Mouse (Mus musculus) embryonic facial prominence, embryonic 14.5 days (tissue): Measurements from ENCODE around the gene Vps33b. TPM values are rescaled to one million over a fixed set of nuclear protein-coding genes. Genes with fewer than 3 reads are reported as not detected.

Experiments used
- ATAC-seq: fragments of 200-750 bp; cut with Nextera tagmentation; 2 replicates; pipeline ENCODE4 v1.8.0; 2017; ENCODE audit warnings: low read depth, moderate number of reproducible peaks, moderate TSS enrichment
- DNase-seq: peaks from one replicate; pipeline ENCODE4 v3.0.0-alpha.2; 2015; ENCODE audit warnings: low spot score
- H3K27ac ChIP-seq: fragments of 300-500 bp; sonication (generic); replicated peaks from 2 replicates; pipeline ENCODE4 v1.5.1; 2014; ENCODE audit warnings: low read depth, mild to moderate bottlenecking, low read length, moderate library complexity
- H3K27me3 ChIP-seq: fragments of 300-500 bp; sonication (generic); replicated peaks from 2 replicates; pipeline ENCODE4 v1.6.1; 2014; ENCODE audit warnings: low read length; ENCODE audit not compliant: control insufficient read depth, insufficient read depth
- H3K36me3 ChIP-seq: fragments of 300-500 bp; sonication (generic); 2 replicates; pipeline ENCODE4 v1.6.1; 2014; ENCODE audit warnings: low read length, mixed read lengths; ENCODE audit not compliant: control insufficient read depth, insufficient read depth
- H3K4me1 ChIP-seq: fragments of 300-500 bp; sonication (generic); 2 replicates; pipeline ENCODE4 v1.6.1; 2014; ENCODE audit warnings: antibody characterized with exemption, low read length; ENCODE audit not compliant: control insufficient read depth, insufficient read depth
- H3K4me2 ChIP-seq: fragments of 300-500 bp; sonication (generic); 2 replicates; pipeline ENCODE4 v1.6.1; 2014; ENCODE audit warnings: low read depth, mild to moderate bottlenecking, low read length, moderate library complexity, mixed read lengths
- H3K4me3 ChIP-seq: fragments of 300-500 bp; sonication (generic); 2 replicates; pipeline ENCODE4 v1.5.1; 2014; ENCODE audit warnings: low read depth, mild to moderate bottlenecking, low read length
- H3K9ac ChIP-seq: fragments of 300-500 bp; sonication (generic); 2 replicates; pipeline ENCODE4 v1.6.1; 2014; ENCODE audit warnings: low read depth, mild to moderate bottlenecking, low read length, moderate library complexity, mixed read lengths
- H3K9me3 ChIP-seq: fragments of 300-500 bp; sonication (generic); 2 replicates; pipeline ENCODE4 v1.6.1; 2016; ENCODE audit warnings: low read length; ENCODE audit not compliant: control insufficient read depth
- WGBS: fragments of 180-500 bp; shearing (Covaris S2); extraction: QIAGEN DNeasy Blood & Tissue Kit; methylation state at CpG from one replicate; pipeline ENCODE4 v1.1.7; 2014; 5-methylcytosine and 5-hydroxymethylcytosine counted together
- polyA plus RNA-seq: library from polyadenylated mRNA; unstranded; fragments of >200 nt; fragmentation: Nextera tagmentation; extraction: Ambion mirVana; gene quantifications from 2 replicates; pipeline ENCODE4 v1.2.1, GENCODE M21; 2014

The Vps33b gene
- polyA plus RNA-seq, 1 experiment from 2014 or later = 7.0 TPM

- H3K4me2 ChIP-seq = no peak overlapping the region
- H3K4me3 ChIP-seq = no peak overlapping the region
- peaks cover 25% of the 10 kb centered on the region for H3K36me3 ChIP-seq
- DNase-seq (no peak), ATAC-seq (no peak)
- H3K9me3 ChIP-seq = no peaks in the 10 kb centered on the region
- H3K27me3 ChIP-seq = no peaks in the 10 kb centered on the region
- no peak overlapping the region for H3K27ac ChIP-seq
- peaks cover 6% of the 10 kb centered on the region; the same call in 1 of the 2 replicates for H3K4me1 ChIP-seq
- 94% methylated on average over 10 of the region's 10 CpGs for WGBS
- no peak overlapping the region for H3K9ac ChIP-seq
These were observed 30.9 kb upstream of the Vps33b start for GRCm38 (mm10) chr7:80238542-80238941.

GRCm38 (mm10) chr7:80241661-80242060 is 27.8 kb upstream of the Vps33b start:
- Histone ChIP-seq H3K27ac (no peak overlapping the region), H3K4me3 (no peak overlapping the region), H3K4me2 (no peak overlapping the region), H3K36me3 (peaks cover 25% of the 10 kb centered on the region), H3K9ac (no peak overlapping the region), H3K4me1 (no peaks in the 10 kb centered on the region), H3K9me3 (no peaks in the 10 kb centered on the region), H3K27me3 (no peaks in the 10 kb centered on the region)
- 82% methylated on average over 4 of the region's 4 CpGs for WGBS
- ATAC-seq (no peak), DNase-seq (no peak)

- ATAC-seq (no peak), DNase-seq (no peak)
- Histone ChIP-seq H3K27ac (no peak overlapping the region), H3K36me3 (0 out of 2 replicates have a peak, but pooled peaks cover 8% of the 10 kb centered on the region), H3K27me3 (no peaks in the 10 kb centered on the region), H3K4me3 (no peak overlapping the region), H3K9me3 (no peaks in the 10 kb centered on the region), H3K4me2 (no peak overlapping the region), H3K4me1 (no peaks in the 10 kb centered on the region), H3K9ac (no peak overlapping the region)
- 95% methylated on average over 4 of the region's 4 CpGs for WGBS
These were observed 24.6 kb upstream of the Vps33b start for GRCm38 (mm10) chr7:80244851-80245250.

GRCm38 (mm10) chr7:80246148-80246721 is 23.2 kb upstream of the Vps33b start, which contains the start of gene Ttll13:
Ttll13 (plus strand) TSS chr7:80246376.
- Histone ChIP-seq H3K36me3 (no peaks in the 10 kb centered on the region), H3K9ac (peak within 1 kb of the TSS; percentile 70), H3K4me3 (peak within 1 kb of the TSS; percentile 57), H3K27me3 (no peaks in the 10 kb centered on the region), H3K4me1 (no peaks in the 10 kb centered on the region), H3K27ac (no peak within 1 kb of the TSS; the same call in 1 of the 2 replicates), H3K9me3 (no peaks in the 10 kb centered on the region), H3K4me2 (peak within 1 kb of the TSS; percentile 58)
- WGBS = 0% methylated on average over 46 of the region's 48 CpGs
- ATAC-seq (peak; percentile 98), DNase-seq (peak; percentile 99)

GRCm38 (mm10) chr7:80246859-80247258 is 22.6 kb upstream of the Vps33b start:
- Histone ChIP-seq H3K27me3 (no peaks in the 10 kb centered on the region), H3K9me3 (no peaks in the 10 kb centered on the region), H3K4me1 (no peaks in the 10 kb centered on the region), H3K9ac (no peak overlapping the region), H3K4me2 (peak overlapping the region; percentile 58), H3K27ac (no peak overlapping the region; the same call in 1 of the 2 replicates), H3K36me3 (no peaks in the 10 kb centered on the region), H3K4me3 (peak overlapping the region; percentile 57)
- DNase-seq = no peak
- no peak for ATAC-seq
- WGBS = 57% methylated on average over 7 of the region's 7 CpGs

GRCm38 (mm10) chr7:80252437-80252836 is 17.0 kb upstream of the Vps33b start:
- H3K36me3 ChIP-seq = no peaks in the 10 kb centered on the region
- no peak overlapping the region for H3K27ac ChIP-seq
- H3K4me2 ChIP-seq = no peak overlapping the region
- no peak overlapping the region for H3K9ac ChIP-seq
- H3K27me3 ChIP-seq = 0 out of 2 replicates have a peak, but pooled peaks cover 4% of the 10 kb centered on the region
- H3K4me1 ChIP-seq = no peaks in the 10 kb centered on the region
- no peak for DNase-seq
- no peaks in the 10 kb centered on the region for H3K9me3 ChIP-seq
- 75% methylated on average over 7 of the region's 7 CpGs for WGBS
- no peak overlapping the region for H3K4me3 ChIP-seq
- no peak for ATAC-seq

GRCm38 (mm10) chr7:80252886-80253285 is 16.6 kb upstream of the Vps33b start:
- Histone ChIP-seq H3K9ac (no peak overlapping the region), H3K4me2 (no peak overlapping the region), H3K4me3 (no peak overlapping the region), H3K27ac (no peak overlapping the region), H3K9me3 (no peaks in the 10 kb centered on the region), H3K27me3 (0 out of 2 replicates have a peak, but pooled peaks cover 4% of the 10 kb centered on the region), H3K36me3 (no peaks in the 10 kb centered on the region), H3K4me1 (no peaks in the 10 kb centered on the region)
- ATAC-seq = no peak
- DNase-seq = no peak
- WGBS = 85% methylated on average over 11 of the region's 11 CpGs

- Histone ChIP-seq H3K27ac (no peak overlapping the region), H3K9me3 (no peaks in the 10 kb centered on the region), H3K4me2 (no peak overlapping the region), H3K4me3 (no peak overlapping the region), H3K27me3 (peaks cover 12% of the 10 kb centered on the region; the same call in 1 of the 2 replicates), H3K36me3 (no peaks in the 10 kb centered on the region), H3K4me1 (no peaks in the 10 kb centered on the region), H3K9ac (no peak overlapping the region)
- no peak for ATAC-seq
- DNase-seq = no peak
- 67% methylated on average over 2 of the region's 2 CpGs for whole genome bisulfite sequencing
These were observed 13.5 kb upstream of the Vps33b start for GRCm38 (mm10) chr7:80255981-80256380.

GRCm38 (mm10) chr7:80257706-80258105 is 11.7 kb upstream of the Vps33b start:
- peaks cover 6% of the 10 kb centered on the region for H3K4me1 ChIP-seq
- H3K27me3 ChIP-seq = peaks cover 12% of the 10 kb centered on the region; the same call in 1 of the 2 replicates
- 65% methylated on average over 2 of the region's 2 CpGs for WGBS
- H3K9me3 ChIP-seq = no peaks in the 10 kb centered on the region
- no peaks in the 10 kb centered on the region for H3K36me3 ChIP-seq
- H3K9ac ChIP-seq = no peak overlapping the region
- no peak overlapping the region for H3K27ac ChIP-seq
- no peak overlapping the region for H3K4me2 ChIP-seq
- ATAC-seq (no peak), DNase-seq (no peak)
- no peak overlapping the region for H3K4me3 ChIP-seq
